Mouse (Mus musculus): ENCODE results near the gene Dnaja3. TPM values are rescaled to one million over a fixed set of nuclear protein-coding genes. Genes with fewer than 3 reads are reported as not detected.

The Dnaja3 gene
- polyA plus RNA-seq, 1 experiment from 2014 or later = 37.8 TPM

DNA sequence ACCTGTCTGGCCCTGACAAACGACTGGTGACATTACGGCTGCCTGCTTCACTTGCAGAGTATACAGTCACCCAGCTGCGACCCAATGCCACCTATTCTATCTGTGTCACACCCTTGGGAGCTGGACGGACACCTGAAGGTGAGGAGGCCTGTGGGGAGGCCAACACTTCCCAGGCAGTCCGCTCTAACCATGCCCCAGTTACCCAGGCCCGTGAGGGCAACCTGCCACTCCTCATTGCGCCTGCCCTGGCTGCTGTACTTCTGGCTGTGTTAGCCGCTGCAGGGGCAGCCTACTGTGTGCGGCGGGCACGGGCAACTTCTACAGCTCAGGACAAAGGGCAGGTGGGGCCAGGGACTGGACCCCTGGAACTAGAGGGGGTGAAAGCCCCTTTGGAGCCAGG is 9.9 kb downstream of the Dnaja3 start:
- H3K4me1 ChIP-seq (ENCODE audit: insufficient read depth, low read depth, low read length) = peaks cover 15% of the 10 kb centered on the region
- no peaks in the 10 kb centered on the region for H3K36me3 ChIP-seq (ENCODE audit: insufficient read depth, low read length)
- DNase-seq (ENCODE audit: low spot score) = no peak

GRCm38 (mm10) chr16:4650161-4650560 is 10.4 kb downstream of the Dnaja3 start:
- DNase-seq (ENCODE audit: low spot score) = no peak
- H3K27ac ChIP-seq (ENCODE audit: low read length) = no peak overlapping the region
- H3K9me3 ChIP-seq (ENCODE audit: low read length) = no peaks in the 10 kb centered on the region
- no peak overlapping the region for H3K9ac ChIP-seq (replicated peaks; ENCODE audit: low read depth)
- no peak overlapping the region for H3K4me2 ChIP-seq (replicated peaks; ENCODE audit: low read depth, low read length)
- TF ChIP-seq EP300 (IDR thresholded peaks at IDR 0.05) (no peak), CTCF (IDR thresholded peaks at IDR 0.05) (no peak)
- peaks cover 14% of the 10 kb centered on the region for H3K4me1 ChIP-seq (ENCODE audit: insufficient read depth, low read depth, low read length)
- H3K27me3 ChIP-seq (replicated peaks; ENCODE audit: insufficient read depth, low read length) = no peaks in the 10 kb centered on the region
- H3K4me3 ChIP-seq (ENCODE audit: low read depth, low read length) = no peak overlapping the region
- H3K36me3 ChIP-seq (ENCODE audit: insufficient read depth, low read length) = no peaks in the 10 kb centered on the region; the same call in 1 of the 2 replicates
- no peak for ATAC-seq
- WGBS = 80% methylated on average over 3 of the region's 3 CpGs

More for the DNA sequence above, 9.9 kb downstream of the Dnaja3 start:
- TF ChIP-seq EP300 (IDR thresholded peaks at IDR 0.05) (no peak), CTCF (IDR thresholded peaks at IDR 0.05) (no peak)
- no peak overlapping the region for H3K9ac ChIP-seq (replicated peaks; ENCODE audit: low read depth)
- no peak overlapping the region for H3K27ac ChIP-seq (ENCODE audit: low read length)
- no peaks in the 10 kb centered on the region for H3K9me3 ChIP-seq (ENCODE audit: low read length)
- no peak for ATAC-seq
- no peak overlapping the region for H3K4me2 ChIP-seq (replicated peaks; ENCODE audit: low read depth, low read length)
- WGBS = 88% methylated on average over 11 of the region's 11 CpGs
- H3K4me3 ChIP-seq (ENCODE audit: low read depth, low read length) = no peak overlapping the region
- H3K27me3 ChIP-seq (replicated peaks; ENCODE audit: insufficient read depth, low read length) = no peaks in the 10 kb centered on the region

- no peak for TF ChIP-seq CTCF (IDR thresholded peaks at IDR 0.05)
- TF ChIP-seq EP300 (IDR thresholded peaks at IDR 0.05) = no peak
- WGBS = 60% methylated on average over 1 of the region's 1 CpGs
- DNase-seq (ENCODE audit: low spot score) (no peak), ATAC-seq (no peak)
- Histone ChIP-seq H3K36me3 (ENCODE audit: insufficient read depth, low read length) (no peaks in the 10 kb centered on the region; the same call in 1 of the 2 replicates), H3K9ac (replicated peaks; ENCODE audit: low read depth) (0 out of 2 replicates have a peak overlapping the region, but pooled peaks have one; percentile 8), H3K9me3 (ENCODE audit: low read length) (no peaks in the 10 kb centered on the region), H3K27ac (ENCODE audit: low read length) (no peak overlapping the region), H3K4me2 (replicated peaks; ENCODE audit: low read depth, low read length) (no peak overlapping the region), H3K4me1 (ENCODE audit: insufficient read depth, low read depth, low read length) (peaks cover 14% of the 10 kb centered on the region), H3K27me3 (replicated peaks; ENCODE audit: insufficient read depth, low read length) (no peaks in the 10 kb centered on the region), H3K4me3 (ENCODE audit: low read depth, low read length) (no peak overlapping the region)
Measured at GRCm38 (mm10) chr16:4651081-4651480, 11.3 kb downstream of the Dnaja3 start.

DNA sequence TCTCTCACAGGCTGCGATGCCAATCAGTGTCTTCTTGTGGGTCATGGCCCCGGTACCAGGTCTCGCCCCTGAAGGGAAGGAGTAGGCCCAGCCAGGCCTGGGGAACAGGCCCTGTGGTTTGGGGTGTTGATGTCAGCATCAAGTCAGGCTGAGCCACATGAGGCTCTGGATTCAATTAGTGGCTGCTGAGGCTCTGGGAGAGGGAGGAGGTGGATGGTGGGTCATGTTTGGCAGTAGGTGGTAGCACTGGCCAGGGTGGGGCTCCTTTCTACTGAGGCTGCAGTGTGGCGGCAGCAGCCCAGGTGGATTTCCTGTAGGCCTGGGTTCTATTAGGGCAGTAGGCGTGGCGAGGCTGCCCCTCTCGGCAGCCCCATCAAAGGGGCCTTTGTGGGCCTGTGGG is 11.8 kb downstream of the Dnaja3 start:
- Histone ChIP-seq H3K4me1 (ENCODE audit: insufficient read depth, low read depth, low read length) (peaks cover 13% of the 10 kb centered on the region), H3K9me3 (ENCODE audit: low read length) (no peaks in the 10 kb centered on the region), H3K4me3 (ENCODE audit: low read depth, low read length) (no peak overlapping the region), H3K4me2 (replicated peaks; ENCODE audit: low read depth, low read length) (no peak overlapping the region), H3K27ac (ENCODE audit: low read length) (no peak overlapping the region), H3K36me3 (ENCODE audit: insufficient read depth, low read length) (no peaks in the 10 kb centered on the region; the same call in 1 of the 2 replicates), H3K9ac (replicated peaks; ENCODE audit: low read depth) (no peak overlapping the region), H3K27me3 (replicated peaks; ENCODE audit: insufficient read depth, low read length) (no peaks in the 10 kb centered on the region)
- ATAC-seq (no peak), DNase-seq (ENCODE audit: low spot score) (no peak)
- TF ChIP-seq CTCF (IDR thresholded peaks at IDR 0.05) (no peak), EP300 (IDR thresholded peaks at IDR 0.05) (no peak)
- 68% methylated on average over 7 of the region's 7 CpGs for WGBS

DNA sequence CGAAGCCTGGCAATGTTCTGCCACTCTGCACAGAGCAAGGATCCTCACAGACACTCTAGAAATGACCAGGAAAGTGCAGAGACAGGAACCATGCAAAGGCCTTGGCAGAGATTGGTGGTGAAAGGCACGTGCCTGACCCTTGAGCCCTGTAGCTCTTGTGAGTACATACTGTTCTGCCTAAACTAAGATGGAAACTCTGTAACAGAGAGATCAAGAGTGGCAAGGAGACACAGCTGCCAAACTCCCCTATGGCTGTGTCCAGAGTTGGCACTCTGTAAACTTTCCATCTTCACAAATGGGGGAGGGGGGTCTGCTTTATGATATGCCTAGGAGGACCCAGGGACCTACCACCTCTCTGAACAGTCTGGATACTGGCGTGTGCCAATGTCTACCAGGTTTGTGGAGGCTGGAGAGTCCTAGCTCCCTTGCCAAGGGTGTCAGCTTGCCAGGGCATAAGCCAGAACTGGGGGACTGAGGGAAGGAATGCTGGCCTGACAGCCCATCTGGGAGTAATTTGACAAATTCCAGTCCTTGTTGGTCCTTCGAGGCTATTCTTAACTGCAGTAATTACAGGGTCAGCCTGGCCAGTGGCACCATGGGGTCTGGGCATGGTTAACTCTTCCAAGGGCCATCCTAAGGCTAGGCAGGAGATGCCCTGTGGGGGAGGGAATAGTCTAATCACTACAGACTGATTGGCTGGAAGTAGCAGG is 13.1 kb downstream of the Dnaja3 start:
- DNase-seq (ENCODE audit: low spot score) (no peak), ATAC-seq (peak; percentile 32)
- Histone ChIP-seq H3K27me3 (replicated peaks; ENCODE audit: insufficient read depth, low read length) (no peaks in the 10 kb centered on the region), H3K4me2 (replicated peaks; ENCODE audit: low read depth, low read length) (no peak overlapping the region), H3K36me3 (ENCODE audit: insufficient read depth, low read length) (no peaks in the 10 kb centered on the region; the same call in 1 of the 2 replicates), H3K9ac (replicated peaks; ENCODE audit: low read depth) (no peak overlapping the region), H3K4me3 (ENCODE audit: low read depth, low read length) (no peak overlapping the region), H3K4me1 (ENCODE audit: insufficient read depth, low read depth, low read length) (peaks cover 3% of the 10 kb centered on the region; the same call in 1 of the 2 replicates), H3K9me3 (ENCODE audit: low read length) (no peaks in the 10 kb centered on the region), H3K27ac (ENCODE audit: low read length) (peak overlapping the region; percentile 43; the same call in 1 of the 2 replicates)
- TF ChIP-seq CTCF (IDR thresholded peaks at IDR 0.05) = no peak
- 0 out of 2 replicates have a peak, but pooled peaks have one; percentile 22 for TF ChIP-seq EP300 (IDR thresholded peaks at IDR 0.05)
- 56% methylated on average over 4 of the region's 4 CpGs for WGBS

- Histone ChIP-seq H3K36me3 (ENCODE audit: insufficient read depth, low read length) (no peaks in the 10 kb centered on the region; the same call in 1 of the 2 replicates), H3K4me1 (ENCODE audit: insufficient read depth, low read depth, low read length) (peaks cover 8% of the 10 kb centered on the region; the same call in 1 of the 2 replicates), H3K27ac (ENCODE audit: low read length) (no peak overlapping the region), H3K9ac (replicated peaks; ENCODE audit: low read depth) (no peak overlapping the region), H3K4me3 (ENCODE audit: low read depth, low read length) (no peak overlapping the region), H3K27me3 (replicated peaks; ENCODE audit: insufficient read depth, low read length) (no peaks in the 10 kb centered on the region), H3K9me3 (ENCODE audit: low read length) (no peaks in the 10 kb centered on the region), H3K4me2 (replicated peaks; ENCODE audit: low read depth, low read length) (no peak overlapping the region)
- no peak for TF ChIP-seq EP300 (IDR thresholded peaks at IDR 0.05)
- TF ChIP-seq CTCF (IDR thresholded peaks at IDR 0.05) = peak; percentile 40
- WGBS = 77% methylated on average over 10 of the region's 10 CpGs
- ATAC-seq (no peak), DNase-seq (ENCODE audit: low spot score) (no peak)
Measured at GRCm38 (mm10) chr16:4654706-4655105, 14.9 kb downstream of the Dnaja3 start.
